Mouse (Mus musculus): ENCODE measurements around the gene Mrps34. TPM values are rescaled to one million over a fixed set of nuclear protein-coding genes. Genes with fewer than 3 reads are reported as not detected.

Gene Mrps34
- polyA plus RNA-seq, 1 experiment from 2014 or later: 93.0 TPM

GRCm38 (mm10) chr17:24894061-24894994 is 588 bp upstream of the Mrps34 start:
- Histone ChIP-seq H3K4me2 (peak overlapping the region; percentile 98), H3K27me3 (no peaks in the 10 kb centered on the region), H3K27ac (peak overlapping the region; percentile 86), H3K36me3 (peaks cover 64% of the 10 kb centered on the region), H3K9me3 (no peaks in the 10 kb centered on the region), H3K4me3 (peak overlapping the region; percentile 89), H3K4me1 (peaks cover 40% of the 10 kb centered on the region), H3K9ac (peak overlapping the region; percentile 96)
- WGBS: 10% methylated on average over 31 of the region's 31 CpGs
- no peak for ATAC-seq (ENCODE audit: insufficient number of reproducible peaks, insufficient read depth, low FRiP score, low TSS enrichment, low read depth)

GRCm38 (mm10) chr17:24895571-24896240 is 790 bp downstream of the Mrps34 start:
- Histone ChIP-seq H3K27me3 (no peaks in the 10 kb centered on the region), H3K4me1 (peaks cover 40% of the 10 kb centered on the region), H3K9me3 (no peaks in the 10 kb centered on the region), H3K36me3 (peaks cover 64% of the 10 kb centered on the region), H3K27ac (peak overlapping the region; percentile 86), H3K9ac (peak overlapping the region; percentile 96), H3K4me3 (peak overlapping the region; percentile 89), H3K4me2 (peak overlapping the region; percentile 98)
- WGBS: 11% methylated on average over 23 of the region's 23 CpGs
- no peak for ATAC-seq (ENCODE audit: insufficient number of reproducible peaks, insufficient read depth, low FRiP score, low TSS enrichment, low read depth)

GRCm38 (mm10) chr17:24896241-24896992 is 1.5 kb downstream of the Mrps34 start, which contains the start of gene Nme3:
TSS of gene Nme3 (plus strand) at chr17:24896500.
- peak; percentile 67 for ATAC-seq (ENCODE audit: insufficient number of reproducible peaks, insufficient read depth, low FRiP score, low TSS enrichment, low read depth)
- H3K4me2 ChIP-seq: peak within 1 kb of the TSS; percentile 98
- under 1% methylated on average over 50 of the region's 50 CpGs for WGBS

GRCm38 (mm10) chr17:24896993-24897269 is 2.0 kb downstream of the Mrps34 start:
- ATAC-seq (ENCODE audit: insufficient number of reproducible peaks, insufficient read depth, low FRiP score, low TSS enrichment, low read depth): no peak
- no peaks in the 10 kb centered on the region for H3K9me3 ChIP-seq
- peaks cover 64% of the 10 kb centered on the region for H3K36me3 ChIP-seq
- peak overlapping the region; percentile 98 for H3K4me2 ChIP-seq
- H3K4me3 ChIP-seq: peak overlapping the region; percentile 89
- H3K4me1 ChIP-seq: peaks cover 40% of the 10 kb centered on the region
- peak overlapping the region; percentile 96 for H3K9ac ChIP-seq
- WGBS: 34% methylated on average over 11 of the region's 11 CpGs
- peak overlapping the region; percentile 86; the same call in 1 of the 2 replicates for H3K27ac ChIP-seq
- H3K27me3 ChIP-seq: no peaks in the 10 kb centered on the region

More at GRCm38 (mm10) chr17:24896241-24896992, 1.5 kb downstream of the Mrps34 start, which contains the start of gene Nme3:
- peaks cover 40% of the 10 kb centered on the region for H3K4me1 ChIP-seq
- no peaks in the 10 kb centered on the region for H3K27me3 ChIP-seq
- peak within 1 kb of the TSS; percentile 96 for H3K9ac ChIP-seq
- H3K27ac ChIP-seq: peak within 1 kb of the TSS; percentile 86
- no peaks in the 10 kb centered on the region for H3K9me3 ChIP-seq
- peak within 1 kb of the TSS; percentile 89 for H3K4me3 ChIP-seq
- H3K36me3 ChIP-seq: peaks cover 64% of the 10 kb centered on the region

GRCm38 (mm10) chr17:24897600-24897999 is 2.7 kb downstream of the Mrps34 start:
- no peaks in the 10 kb centered on the region for H3K9me3 ChIP-seq
- peak overlapping the region; percentile 8 for H3K4me3 ChIP-seq
- H3K4me2 ChIP-seq: peak overlapping the region; percentile 98
- H3K9ac ChIP-seq: peak overlapping the region; percentile 96; the same call in 1 of the 2 replicates
- no peak for ATAC-seq (ENCODE audit: insufficient number of reproducible peaks, insufficient read depth, low FRiP score, low TSS enrichment, low read depth)
- H3K4me1 ChIP-seq: peaks cover 40% of the 10 kb centered on the region
- WGBS: 75% methylated on average over 4 of the region's 4 CpGs
- H3K27me3 ChIP-seq: no peaks in the 10 kb centered on the region
- no peak overlapping the region for H3K27ac ChIP-seq
- peaks cover 64% of the 10 kb centered on the region for H3K36me3 ChIP-seq

GRCm38 (mm10) chr17:24898041-24898854 is 3.3 kb downstream of the Mrps34 start:
- H3K27ac ChIP-seq: no peak overlapping the region
- peaks cover 64% of the 10 kb centered on the region for H3K36me3 ChIP-seq
- no peaks in the 10 kb centered on the region for H3K9me3 ChIP-seq
- ATAC-seq (ENCODE audit: insufficient number of reproducible peaks, insufficient read depth, low FRiP score, low TSS enrichment, low read depth): no peak
- H3K27me3 ChIP-seq: no peaks in the 10 kb centered on the region
- H3K4me3 ChIP-seq: peak overlapping the region; percentile 8
- H3K4me2 ChIP-seq: no peak overlapping the region
- H3K9ac ChIP-seq: peak overlapping the region; percentile 96; the same call in 1 of the 2 replicates
- H3K4me1 ChIP-seq: peaks cover 39% of the 10 kb centered on the region
- WGBS: 71% methylated on average over 4 of the region's 4 CpGs

- no peak for ATAC-seq (ENCODE audit: insufficient number of reproducible peaks, insufficient read depth, low FRiP score, low TSS enrichment, low read depth)
Observed at GRCm38 (mm10) chr17:24899153-24899552, 4.2 kb downstream of the Mrps34 start.

GRCm38 (mm10) chr17:24900014-24900413 is 5.1 kb downstream of the Mrps34 start:
- Histone ChIP-seq H3K4me2 (no peak overlapping the region), H3K27me3 (no peaks in the 10 kb centered on the region), H3K36me3 (peaks cover 77% of the 10 kb centered on the region), H3K9me3 (no peaks in the 10 kb centered on the region), H3K9ac (no peak overlapping the region), H3K27ac (no peak overlapping the region), H3K4me3 (no peak overlapping the region), H3K4me1 (peaks cover 26% of the 10 kb centered on the region)
- no peak for ATAC-seq (ENCODE audit: insufficient number of reproducible peaks, insufficient read depth, low FRiP score, low TSS enrichment, low read depth)
- WGBS: 90% methylated on average over 6 of the region's 6 CpGs

More at GRCm38 (mm10) chr17:24899153-24899552, 4.2 kb downstream of the Mrps34 start:
- Histone ChIP-seq H3K9me3 (no peaks in the 10 kb centered on the region), H3K27me3 (no peaks in the 10 kb centered on the region), H3K4me2 (no peak overlapping the region), H3K4me3 (no peak overlapping the region), H3K4me1 (peaks cover 30% of the 10 kb centered on the region), H3K9ac (no peak overlapping the region), H3K27ac (no peak overlapping the region), H3K36me3 (peaks cover 68% of the 10 kb centered on the region)
- WGBS: 80% methylated on average over 5 of the region's 5 CpGs

- 92% methylated on average over 5 of the region's 5 CpGs for WGBS
Observed at GRCm38 (mm10) chr17:24902124-24902523, 7.2 kb downstream of the Mrps34 start.

GRCm38 (mm10) chr17:24902671-24903474 is 8.0 kb downstream of the Mrps34 start:
- Histone ChIP-seq H3K4me1 (peaks cover 3% of the 10 kb centered on the region), H3K36me3 (peaks cover 100% of the 10 kb centered on the region), H3K27ac (no peak overlapping the region), H3K4me3 (no peak overlapping the region), H3K9ac (no peak overlapping the region), H3K9me3 (no peaks in the 10 kb centered on the region), H3K27me3 (no peaks in the 10 kb centered on the region), H3K4me2 (no peak overlapping the region)
- no peak for ATAC-seq (ENCODE audit: insufficient number of reproducible peaks, insufficient read depth, low FRiP score, low TSS enrichment, low read depth)
- WGBS: 71% methylated on average over 9 of the region's 9 CpGs

More at GRCm38 (mm10) chr17:24902124-24902523, 7.2 kb downstream of the Mrps34 start:
- no peak overlapping the region for H3K27ac ChIP-seq
- H3K4me2 ChIP-seq: no peak overlapping the region
- ATAC-seq (ENCODE audit: insufficient number of reproducible peaks, insufficient read depth, low FRiP score, low TSS enrichment, low read depth): no peak
- H3K9me3 ChIP-seq: no peaks in the 10 kb centered on the region
- H3K9ac ChIP-seq: no peak overlapping the region
- no peak overlapping the region for H3K4me3 ChIP-seq
- H3K4me1 ChIP-seq: peaks cover 11% of the 10 kb centered on the region
- H3K36me3 ChIP-seq: peaks cover 98% of the 10 kb centered on the region
- H3K27me3 ChIP-seq: no peaks in the 10 kb centered on the region
